Mouse (Mus musculus): ENCODE data around the gene Dbndd2. TPM values are rescaled to one million over a fixed set of nuclear protein-coding genes. Genes with fewer than 3 reads are reported as not detected.

Gene Dbndd2
- total RNA-seq, 2 experiments from 2014 or later, result 111 to 112 TPM

DNA sequence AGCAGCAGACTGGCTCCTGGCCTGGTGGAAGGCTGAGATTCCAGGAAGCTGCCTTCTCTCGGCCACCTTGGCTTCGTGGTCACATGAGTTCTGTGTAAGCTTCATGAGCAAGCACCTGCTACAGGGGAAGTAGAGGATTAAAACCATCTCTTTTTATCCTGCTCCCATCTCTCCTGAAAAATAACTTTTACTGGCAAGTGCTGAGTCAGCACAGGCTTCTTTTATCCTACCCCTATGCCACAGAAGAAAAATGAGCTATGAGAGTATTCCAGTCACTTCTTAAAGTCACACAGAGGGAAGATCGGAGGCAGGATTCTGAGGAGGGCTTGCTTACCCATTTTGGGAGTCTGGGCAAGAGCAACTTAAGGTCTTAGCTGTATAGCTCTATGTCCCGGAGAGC lies 51.1 kb downstream of the Dbndd2 start:
- no peak overlapping the region for H3K4me3 ChIP-seq
- no peak for TF ChIP-seq CTCF (conservative IDR thresholded peaks at IDR 0.05)
- no peak for DNase-seq (ENCODE audit: low spot score in 2 of 2)
- H3K27ac ChIP-seq, result no peak overlapping the region

DNA sequence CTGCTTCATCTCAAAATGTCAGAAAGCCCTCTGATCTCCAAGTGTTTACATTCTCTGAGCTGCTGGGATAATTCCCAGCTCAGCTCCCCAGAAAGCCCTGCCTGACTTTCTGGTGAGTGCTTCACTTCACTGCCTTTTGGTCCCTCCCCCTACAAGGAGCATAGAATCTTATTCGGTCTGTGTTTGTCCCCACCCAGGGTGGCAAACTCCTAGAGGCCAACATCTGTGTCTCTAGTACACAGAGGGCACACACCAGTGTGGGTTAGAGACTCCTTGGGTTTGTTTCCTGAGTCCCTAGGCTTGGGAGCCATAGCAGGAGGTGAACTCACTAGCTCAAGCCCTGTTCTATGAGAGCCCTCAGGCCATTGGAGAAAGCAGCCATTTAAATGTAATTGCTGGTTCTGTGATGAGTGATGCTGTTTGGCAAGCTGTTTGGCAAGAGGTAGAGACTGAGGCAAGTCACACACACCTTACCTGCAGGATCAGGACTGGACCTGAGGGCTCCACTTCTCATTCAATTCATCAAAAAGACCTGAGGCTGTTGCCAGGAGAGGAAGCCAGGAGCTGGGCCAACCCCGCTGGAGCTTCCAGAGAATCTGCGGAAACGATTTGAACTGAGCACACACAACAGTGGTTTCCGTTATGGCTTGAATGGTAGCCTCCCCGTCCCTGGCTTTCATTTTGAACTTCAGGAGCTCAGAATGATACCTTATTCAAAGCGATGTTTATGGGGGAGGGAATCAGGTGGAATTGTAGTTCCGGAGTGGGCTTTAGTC lies 54.9 kb downstream of the Dbndd2 start:
- H3K27ac ChIP-seq, result no peak overlapping the region

GRCm38 (mm10) chr2:164542132-164542531 lies 56.2 kb downstream of the Dbndd2 start:
- Histone ChIP-seq H3K27ac (no peak overlapping the region), H3K4me3 (no peak overlapping the region)
- TF ChIP-seq CTCF (conservative IDR thresholded peaks at IDR 0.05), result no peak
- DNase-seq (ENCODE audit: low spot score in 2 of 2), result peak; percentile 46 to 67

More for the DNA sequence above, 54.9 kb downstream of the Dbndd2 start:
- no peak for TF ChIP-seq CTCF (conservative IDR thresholded peaks at IDR 0.05)
- no peak overlapping the region for H3K4me3 ChIP-seq
- DNase-seq (ENCODE audit: low spot score in 2 of 2), result no peak

DNA sequence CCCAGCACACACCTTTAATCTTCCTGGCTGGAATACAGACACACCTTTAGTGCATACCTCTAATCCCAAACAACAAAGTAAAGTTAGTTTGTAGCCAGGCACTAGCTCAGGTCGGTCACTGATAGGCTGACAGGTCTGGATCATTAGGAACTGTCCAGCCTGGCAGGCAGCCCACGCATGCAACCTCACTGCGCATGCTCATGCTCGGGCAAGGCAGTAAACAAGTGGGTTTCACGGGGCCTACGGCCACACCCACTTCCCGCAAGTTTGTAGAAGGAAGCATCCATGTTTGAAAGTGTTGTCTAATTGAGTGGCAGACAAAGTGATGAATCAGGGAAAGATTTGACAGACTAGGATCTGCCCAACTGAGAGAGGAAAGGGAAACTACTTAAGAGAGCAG lies 56.7 kb downstream of the Dbndd2 start:
- H3K4me3 ChIP-seq, result no peak overlapping the region
- H3K27ac ChIP-seq, result no peak overlapping the region
- DNase-seq (ENCODE audit: low spot score in 2 of 2), result no peak
- no peak for TF ChIP-seq CTCF (conservative IDR thresholded peaks at IDR 0.05)

Other genes with a start within 250 kb of the Dbndd2 start
- not detected for gene Svs2, start 247.6 kb upstream of the Dbndd2 start, total RNA-seq (2021)
- gene Svs3b, start 229.5 kb upstream of the Dbndd2 start, total RNA-seq (2021), result not detected
- gene Svs4, start 207.6 kb upstream of the Dbndd2 start, total RNA-seq (2021), result not detected
- gene Svs3a, start 196.8 kb upstream of the Dbndd2 start, total RNA-seq (2021), result not detected
- not detected for gene Svs6, start 169.4 kb upstream of the Dbndd2 start, total RNA-seq (2021)
- not detected for gene Svs5, start 153.4 kb upstream of the Dbndd2 start, total RNA-seq (2021)
- 1 to 10 TPM in 1 of 2 experiments, not detected in 1; 1.8 TPM for gene Slpi, start 97.0 kb upstream of the Dbndd2 start, total RNA-seq (2021)
- gene Rbpjl, start 83.0 kb upstream of the Dbndd2 start, total RNA-seq (2021), result under 1 TPM; 0.07 to 0.46 TPM
- 10 to 100 TPM; 10.3 to 11.2 TPM for gene Matn4, start 80.9 kb upstream of the Dbndd2 start, total RNA-seq (2021)
- gene Sdc4, start 42.2 kb upstream of the Dbndd2 start, total RNA-seq (2021), result 100 to 1,000 TPM; 122 to 137 TPM
- 10 to 100 TPM; 40.8 to 41.0 TPM for gene Sys1, start 29.1 kb upstream of the Dbndd2 start, total RNA-seq (2021)
- gene Gm20458, start 25.1 kb upstream of the Dbndd2 start, total RNA-seq (2021), result 1 to 10 TPM; 6.2 to 6.9 TPM
- gene Trp53tg5, start 12.4 kb upstream of the Dbndd2 start, total RNA-seq (2021), result not detected
- 10 to 100 TPM; 79.3 to 84.1 TPM for gene Pigt, start 11.4 kb downstream of the Dbndd2 start, total RNA-seq (2021)
- not detected for gene Wfdc2, start 76.3 kb downstream of the Dbndd2 start, total RNA-seq (2021)
- gene Spint3, start 87.4 kb downstream of the Dbndd2 start, total RNA-seq (2021), result not detected
- gene Wfdc6a, start 99.3 kb downstream of the Dbndd2 start, total RNA-seq (2021), result not detected
- gene Eppin, start 107.5 kb downstream of the Dbndd2 start, total RNA-seq (2021), result not detected
- not detected for gene Wfdc6b, start 127.4 kb downstream of the Dbndd2 start, total RNA-seq (2021)
- gene Wfdc8, start 127.5 kb downstream of the Dbndd2 start, total RNA-seq (2021), result not detected
- gene Wfdc16, start 152.7 kb downstream of the Dbndd2 start, total RNA-seq (2021), result not detected
- not detected for gene Wfdc10, start 169.9 kb downstream of the Dbndd2 start, total RNA-seq (2021)
- not detected for gene Wfdc9, start 170.5 kb downstream of the Dbndd2 start, total RNA-seq (2021)
- not detected for gene Wfdc11, start 188.0 kb downstream of the Dbndd2 start, total RNA-seq (2021)
- not detected for gene Wfdc13, start 199.0 kb downstream of the Dbndd2 start, total RNA-seq (2021)
- not detected for gene Spint4, start 212.4 kb downstream of the Dbndd2 start, total RNA-seq (2021)
- not detected for gene Spint5, start 229.2 kb downstream of the Dbndd2 start, total RNA-seq (2021)